Mouse (Mus musculus): ENCODE measurements around the gene Ptger4.

Ptger4 gene

DNA sequence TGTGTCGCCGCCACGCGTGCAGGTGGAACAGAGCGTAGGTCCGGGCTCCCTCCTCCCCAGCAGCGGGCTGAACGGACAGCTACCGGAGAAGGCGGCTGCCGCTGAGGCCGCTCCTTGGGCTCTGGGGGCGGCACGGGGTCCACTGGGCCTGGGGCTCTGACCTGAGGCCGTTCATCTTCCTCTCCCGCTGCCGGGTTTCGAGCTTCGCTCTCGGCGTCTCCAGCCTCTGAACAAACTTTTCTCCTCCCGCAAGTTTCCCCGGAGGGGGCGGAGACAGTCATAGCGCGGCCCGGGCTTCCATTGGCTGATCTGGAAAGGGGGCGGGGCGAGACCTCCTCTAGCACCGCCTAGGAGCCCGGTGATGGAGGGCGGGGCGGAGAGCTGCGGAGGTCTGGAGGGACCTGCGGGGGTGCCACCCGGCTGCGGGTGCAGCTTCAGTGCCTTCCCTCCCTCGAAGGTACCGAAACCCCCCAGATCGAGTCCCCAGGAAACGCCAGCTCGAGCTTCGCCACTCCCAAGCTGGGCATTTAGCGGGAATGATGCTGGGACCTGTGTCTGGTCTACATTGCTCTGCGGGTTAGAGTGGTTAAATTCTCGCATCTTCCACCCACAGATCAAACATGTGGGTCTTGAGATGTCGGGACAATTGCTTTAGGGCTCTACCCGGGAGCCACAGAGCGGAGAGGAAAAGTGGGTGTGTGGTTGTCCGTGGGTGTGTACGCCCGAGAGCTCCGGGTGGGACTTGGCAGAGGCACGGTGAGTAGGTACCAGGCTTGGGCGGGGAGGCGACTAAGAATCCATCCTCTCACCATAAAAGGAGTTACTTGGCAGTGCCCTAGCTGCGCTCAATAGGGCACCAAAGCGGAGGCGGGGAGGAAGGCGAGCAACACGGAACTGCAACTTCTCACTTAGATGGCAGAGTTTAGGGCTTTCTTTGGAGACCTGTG is at the start of gene Ptger4:
TSS of gene Ptger4 (minus strand) at position 229 of the 947 bp plus-strand sequence.
- peak; percentile 94 for DNase-seq (ENCODE audit: low read depth)

DNA sequence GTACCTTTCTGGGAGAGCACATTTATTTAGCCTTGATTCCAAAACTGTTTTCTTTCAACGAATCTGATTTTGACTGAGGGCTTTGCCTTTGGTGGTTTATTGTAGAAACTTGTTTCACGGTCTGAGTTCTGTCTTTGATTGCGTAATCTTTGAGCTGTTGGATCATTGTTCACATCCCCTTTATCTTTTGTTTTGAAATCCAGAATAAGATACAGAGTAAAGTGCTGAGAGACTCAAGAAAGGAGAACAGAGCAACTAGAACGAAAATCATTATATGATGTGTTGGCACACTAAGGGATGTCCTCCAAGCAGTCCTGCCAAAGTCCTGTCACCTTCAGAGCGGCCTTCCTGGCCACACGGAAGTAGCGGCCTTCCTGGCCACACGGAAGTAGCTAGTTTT is 44.4 kb upstream of the Ptger4 start:
- no peak for DNase-seq (ENCODE audit: low read depth)

DNA sequence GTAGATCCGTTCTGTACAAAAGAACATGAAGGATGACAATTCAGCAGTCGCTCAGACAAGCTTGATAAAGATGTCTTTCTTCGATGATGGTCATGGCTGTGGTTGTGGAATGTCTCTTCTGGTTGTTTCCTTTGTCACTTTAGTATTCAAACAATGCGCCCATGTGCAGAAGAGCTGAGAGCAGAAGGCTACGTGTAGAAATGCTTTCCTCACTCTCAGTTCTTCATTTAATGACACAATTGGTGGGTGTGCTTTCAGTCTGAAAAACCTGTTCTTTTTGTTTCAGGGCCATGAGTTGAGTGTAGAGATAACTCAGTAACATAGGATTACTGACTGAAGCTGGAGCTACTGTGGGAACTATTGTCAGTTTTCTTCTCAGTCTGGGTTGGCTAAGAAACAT is 43.1 kb upstream of the Ptger4 start:
- DNase-seq (ENCODE audit: low read depth): no peak

DNA sequence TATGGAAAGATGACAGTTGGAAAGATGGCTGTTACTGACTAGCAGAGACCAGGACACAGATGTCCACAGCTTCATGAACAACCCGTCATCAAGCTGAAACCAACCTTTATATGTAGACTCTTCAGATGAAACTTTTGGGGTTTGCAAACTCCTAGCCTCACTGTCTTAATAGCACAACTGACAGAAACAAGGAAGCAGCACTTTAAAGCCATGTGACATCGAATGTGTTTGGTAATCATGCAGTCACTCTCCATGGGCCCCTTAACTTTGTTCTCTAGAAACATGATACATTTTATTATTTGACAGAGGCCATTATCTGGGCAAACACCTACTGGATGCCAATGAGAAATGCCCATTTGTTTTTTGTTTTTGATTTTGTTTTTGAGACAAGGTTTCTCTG is 37.3 kb upstream of the Ptger4 start:
- DNase-seq (ENCODE audit: low read depth): no peak

DNA sequence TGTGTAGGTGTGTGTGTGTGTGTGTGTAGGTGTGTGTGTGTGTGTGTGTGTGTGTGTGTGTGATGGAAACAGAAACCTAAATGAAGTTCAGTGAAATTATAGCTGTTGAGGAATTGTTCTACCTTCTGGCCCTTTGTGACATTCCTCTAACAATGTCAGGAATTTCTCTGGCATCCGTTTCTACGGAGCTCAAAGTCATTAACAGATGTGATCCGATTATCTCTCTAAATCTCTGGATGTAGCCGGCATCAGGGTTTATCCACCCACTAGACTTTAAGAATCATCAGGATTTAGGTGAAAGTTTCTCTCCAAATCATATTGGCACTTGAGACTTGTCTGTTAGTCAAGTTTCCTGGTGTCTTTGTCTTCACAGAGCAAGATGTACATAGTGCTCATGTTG is 35.8 kb upstream of the Ptger4 start:
- DNase-seq (ENCODE audit: low read depth): no peak

DNA sequence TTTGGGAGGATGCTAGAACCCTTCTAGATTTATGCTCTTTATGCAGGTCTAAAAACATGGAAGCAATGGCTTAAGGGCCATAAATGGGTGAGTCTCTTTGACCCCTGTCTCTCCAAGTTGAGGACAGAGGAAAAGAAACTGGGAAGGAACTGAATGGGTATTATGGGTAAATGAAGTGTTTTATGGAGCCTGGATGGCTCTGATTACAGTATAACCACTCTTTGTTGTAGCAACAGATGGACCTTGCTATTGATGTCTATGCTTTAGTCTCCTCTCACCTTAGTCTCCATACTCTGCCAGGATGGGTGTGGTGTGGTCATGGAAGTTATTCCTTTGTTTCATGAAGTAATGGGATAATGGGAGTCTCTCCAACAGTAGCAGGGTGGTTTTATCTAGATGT is 34.5 kb upstream of the Ptger4 start:
- DNase-seq (ENCODE audit: low read depth): no peak

DNA sequence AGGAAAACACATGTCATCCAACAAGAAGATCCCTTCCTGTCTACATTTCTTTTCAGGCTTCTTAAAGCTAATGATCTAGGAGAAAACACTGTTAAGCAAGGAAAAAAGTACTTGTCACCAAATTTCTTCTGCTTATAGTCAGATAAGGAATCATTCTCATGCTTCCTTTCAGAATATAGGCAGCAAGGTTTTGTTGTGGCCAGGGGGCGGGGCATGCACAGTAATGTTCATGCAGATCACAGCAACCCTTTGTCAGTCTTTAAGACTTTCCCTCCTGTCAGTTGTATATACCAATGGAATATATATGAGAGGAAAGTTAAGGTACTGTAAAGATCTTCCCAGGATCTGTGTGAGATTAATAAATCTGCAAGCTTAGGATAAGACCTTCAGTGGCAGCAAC is 30.0 kb upstream of the Ptger4 start:
- DNase-seq (ENCODE audit: low read depth): no peak

DNA sequence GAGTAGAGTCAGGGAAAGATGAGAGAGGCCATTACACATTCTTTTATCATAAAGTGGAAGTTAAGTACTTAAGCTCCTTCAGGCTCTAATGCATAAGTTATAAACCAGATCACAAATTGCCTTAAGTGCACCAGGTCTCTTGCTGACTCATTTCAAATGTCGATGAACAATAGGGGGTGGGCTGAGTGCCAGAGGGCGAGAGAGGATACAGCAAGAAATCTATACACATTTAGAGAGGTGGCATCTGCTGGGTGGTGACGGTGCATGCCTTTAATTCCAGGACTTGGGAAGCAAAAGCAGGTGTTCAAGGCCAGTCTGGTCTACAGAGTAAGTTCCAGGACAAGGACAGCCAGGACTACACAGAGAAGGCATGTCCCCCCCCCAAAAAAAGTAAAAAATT is 22.1 kb upstream of the Ptger4 start:
- no peak for DNase-seq (ENCODE audit: low read depth)

DNA sequence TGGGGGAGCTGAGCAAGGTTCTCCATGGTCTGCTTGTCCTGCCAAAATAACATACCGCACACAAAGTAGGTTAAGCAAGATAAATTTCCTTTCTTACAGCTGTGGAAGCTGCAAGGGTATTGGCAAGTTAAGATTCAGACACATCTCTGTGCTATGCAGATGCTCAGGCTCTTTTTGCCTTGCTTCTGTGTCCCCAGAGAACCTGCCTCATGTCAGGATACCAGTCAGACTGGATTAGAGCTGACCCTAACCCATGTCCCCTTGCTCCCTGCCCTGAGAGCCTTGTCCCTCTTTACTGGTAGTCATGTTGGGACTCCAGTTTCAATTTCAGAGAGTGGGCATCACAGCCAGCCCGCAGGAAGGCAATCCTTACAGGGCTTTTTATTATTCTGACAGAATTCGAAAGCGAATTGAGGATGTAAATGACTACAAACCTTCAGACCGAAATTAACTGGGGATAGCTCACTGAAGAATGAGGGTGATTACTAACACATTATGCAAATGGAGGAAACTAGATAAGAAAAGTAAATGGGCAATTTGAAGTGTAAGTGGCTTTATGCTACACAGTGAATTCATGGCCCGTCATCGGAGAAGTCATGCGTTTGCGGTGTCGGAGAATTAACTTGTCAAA is 19.0 kb upstream of the Ptger4 start:
- DNase-seq (ENCODE audit: low read depth): no peak

DNA sequence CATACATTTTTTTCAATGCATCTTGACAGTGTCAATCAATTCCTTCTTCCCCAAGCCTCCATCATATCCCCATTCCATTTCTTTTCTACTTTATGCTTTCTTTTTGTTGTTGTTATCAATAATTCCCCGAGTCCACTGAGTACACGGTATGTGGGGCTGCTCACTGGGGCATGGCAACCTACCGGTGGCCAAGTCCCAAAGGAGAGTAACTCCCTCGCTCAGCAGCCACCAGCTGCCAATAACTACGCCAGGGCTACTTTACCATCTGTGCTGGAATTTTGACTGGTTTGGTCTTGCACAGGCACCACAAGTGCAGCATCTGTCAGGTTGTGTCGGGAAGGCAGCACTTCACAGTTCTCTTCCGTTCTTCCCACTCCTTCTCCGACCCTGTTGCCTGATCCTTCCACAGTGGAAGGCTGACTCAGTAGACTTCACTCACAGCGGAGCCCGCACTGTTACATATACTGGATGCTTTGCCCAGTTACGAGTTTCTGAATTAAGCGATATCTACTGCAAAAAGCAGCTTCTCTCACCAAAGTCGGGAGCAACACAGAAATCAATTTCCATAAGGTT is 18.2 kb upstream of the Ptger4 start:
- no peak for DNase-seq (ENCODE audit: low read depth)

DNA sequence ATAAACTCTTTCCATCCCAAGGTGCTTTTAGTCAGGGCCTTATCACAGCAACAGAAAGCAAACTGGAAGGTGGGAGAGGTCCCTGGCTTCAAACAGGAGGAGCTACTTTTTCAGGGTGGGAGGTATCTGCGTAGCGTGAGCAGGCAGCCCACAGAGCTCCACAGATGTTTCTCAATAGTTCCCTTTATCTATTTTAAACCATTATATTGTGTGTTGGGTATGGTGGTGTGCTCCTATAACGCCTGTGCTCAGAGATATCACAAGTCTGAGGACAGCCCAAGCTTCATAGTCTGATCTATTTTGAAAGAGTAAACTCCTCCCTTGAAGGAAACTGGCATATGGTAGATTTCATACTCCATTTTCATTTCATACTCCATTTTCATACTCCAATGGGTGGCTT is 17.0 kb upstream of the Ptger4 start:
- DNase-seq (ENCODE audit: low read depth): no peak

DNA sequence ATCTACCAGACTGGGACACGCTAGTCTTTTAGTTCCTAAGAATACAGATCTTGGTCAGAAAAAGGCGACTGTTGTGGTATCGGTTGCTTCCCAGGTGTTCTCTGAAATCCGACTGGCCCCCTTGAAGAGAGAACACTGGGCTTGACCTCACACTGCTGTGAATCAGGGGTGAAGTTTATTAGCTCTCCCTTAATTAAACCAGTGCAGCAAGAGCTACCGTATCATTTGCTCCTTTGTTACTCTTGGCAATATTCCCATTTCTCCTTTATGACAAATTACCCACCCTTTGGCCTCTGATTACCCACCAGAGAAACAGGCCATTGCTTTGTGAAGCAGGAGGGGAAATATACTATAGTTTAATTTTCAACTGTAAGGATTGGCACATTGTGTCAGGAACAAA is 16.2 kb upstream of the Ptger4 start:
- DNase-seq (ENCODE audit: low read depth): no peak

DNA sequence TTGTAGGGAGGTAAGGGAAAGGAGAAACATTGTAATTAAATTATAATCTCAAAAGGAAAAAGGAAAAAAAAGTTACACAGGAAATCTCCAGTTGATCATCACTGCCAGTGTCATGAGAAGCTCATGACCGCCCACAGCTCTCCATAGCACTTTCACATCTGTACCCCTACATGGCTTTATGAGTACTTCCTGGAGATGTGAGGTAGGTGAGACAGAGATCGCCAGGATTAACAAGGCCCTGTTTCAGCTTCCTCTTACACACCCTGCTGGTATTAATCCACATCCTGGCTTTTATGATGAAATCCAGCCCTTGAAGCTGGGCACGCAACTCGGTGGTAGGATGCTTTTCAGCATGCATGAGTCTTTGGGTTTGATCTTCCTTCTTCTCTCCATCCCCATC is 6.2 kb upstream of the Ptger4 start:
- DNase-seq (ENCODE audit: low read depth): no peak

DNA sequence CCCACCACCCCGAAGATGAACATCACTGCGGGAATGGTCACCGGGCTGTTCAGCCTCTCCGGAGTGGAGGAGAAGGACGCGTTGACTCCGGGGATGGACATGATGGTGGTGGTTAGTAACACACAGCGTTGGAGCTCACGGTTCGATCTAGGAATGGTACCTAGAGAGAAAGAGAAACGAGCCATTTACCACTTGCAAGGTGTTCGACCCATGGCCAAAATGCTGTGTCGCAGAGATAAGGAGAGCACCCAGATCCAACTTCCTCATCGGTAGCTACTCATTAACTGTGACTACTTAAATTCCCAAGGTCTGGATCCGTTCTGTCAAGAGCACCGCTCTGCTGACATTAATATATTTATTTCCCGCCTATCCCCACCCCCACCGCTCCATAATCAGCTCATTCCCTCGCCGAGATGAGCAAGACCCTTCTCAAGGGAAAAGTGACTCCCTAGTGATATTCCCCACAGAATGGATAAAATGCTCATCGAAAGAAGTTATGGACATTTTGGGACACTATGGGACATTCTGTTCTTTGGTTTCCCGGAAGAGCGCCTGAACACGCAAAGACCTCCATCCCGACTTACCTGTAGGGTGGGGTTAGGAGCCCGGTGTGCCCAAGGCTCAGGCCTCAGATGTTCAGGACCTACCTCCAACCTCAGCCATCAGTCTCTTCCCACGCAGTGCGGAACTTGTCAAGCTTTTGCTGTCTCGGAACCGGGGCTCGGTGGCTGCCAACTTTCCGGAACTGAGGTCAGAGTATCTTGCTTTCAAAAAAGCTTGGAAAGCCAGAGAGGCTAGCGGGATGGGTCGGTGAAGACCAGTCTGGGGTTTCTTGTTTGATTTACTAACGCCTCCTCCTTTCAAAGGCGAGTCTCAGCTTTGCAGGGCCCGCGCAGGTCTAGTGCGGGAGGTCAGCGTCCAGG is 690 bp downstream of the Ptger4 start:
- DNase-seq (ENCODE audit: low read depth): no peak

DNA sequence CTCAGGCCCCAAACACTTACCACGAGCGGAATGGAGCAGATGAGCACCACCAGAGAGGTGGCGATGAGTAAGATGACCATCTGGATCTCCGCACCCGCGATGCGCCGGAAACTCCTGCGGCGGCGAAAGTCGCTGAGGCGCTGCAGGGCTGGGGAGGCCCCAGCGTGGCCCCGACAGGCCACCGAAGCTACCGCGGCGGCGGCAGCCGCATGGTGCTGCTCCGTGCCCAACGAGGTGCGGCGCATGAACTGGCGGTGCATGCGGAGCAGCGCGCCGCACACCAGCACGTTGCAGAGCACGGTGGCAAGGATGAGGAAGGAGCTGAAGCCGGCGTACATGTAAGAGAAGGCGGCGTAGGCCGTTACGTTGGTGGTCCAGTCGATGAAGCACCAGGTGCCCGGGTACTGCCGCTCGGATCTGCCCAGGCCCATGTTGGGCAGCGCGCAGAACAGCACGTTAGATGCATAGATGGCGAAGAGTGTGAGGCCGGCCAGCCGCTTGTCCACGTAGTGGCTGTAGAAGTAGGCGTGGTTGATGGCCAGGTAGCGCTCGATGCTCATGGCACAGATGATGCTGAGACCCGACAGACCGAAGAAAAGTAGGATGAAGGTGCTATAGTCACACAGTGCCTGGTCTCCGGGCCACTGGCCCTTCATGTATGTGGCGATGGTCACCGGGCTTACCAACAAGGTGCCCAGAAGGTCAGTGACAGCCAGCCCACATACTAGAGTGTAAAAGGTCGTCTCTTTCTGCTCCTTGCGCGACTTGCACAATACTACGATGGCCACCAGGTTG is 1.5 kb downstream of the Ptger4 start:
- DNase-seq (ENCODE audit: low read depth): no peak

DNA sequence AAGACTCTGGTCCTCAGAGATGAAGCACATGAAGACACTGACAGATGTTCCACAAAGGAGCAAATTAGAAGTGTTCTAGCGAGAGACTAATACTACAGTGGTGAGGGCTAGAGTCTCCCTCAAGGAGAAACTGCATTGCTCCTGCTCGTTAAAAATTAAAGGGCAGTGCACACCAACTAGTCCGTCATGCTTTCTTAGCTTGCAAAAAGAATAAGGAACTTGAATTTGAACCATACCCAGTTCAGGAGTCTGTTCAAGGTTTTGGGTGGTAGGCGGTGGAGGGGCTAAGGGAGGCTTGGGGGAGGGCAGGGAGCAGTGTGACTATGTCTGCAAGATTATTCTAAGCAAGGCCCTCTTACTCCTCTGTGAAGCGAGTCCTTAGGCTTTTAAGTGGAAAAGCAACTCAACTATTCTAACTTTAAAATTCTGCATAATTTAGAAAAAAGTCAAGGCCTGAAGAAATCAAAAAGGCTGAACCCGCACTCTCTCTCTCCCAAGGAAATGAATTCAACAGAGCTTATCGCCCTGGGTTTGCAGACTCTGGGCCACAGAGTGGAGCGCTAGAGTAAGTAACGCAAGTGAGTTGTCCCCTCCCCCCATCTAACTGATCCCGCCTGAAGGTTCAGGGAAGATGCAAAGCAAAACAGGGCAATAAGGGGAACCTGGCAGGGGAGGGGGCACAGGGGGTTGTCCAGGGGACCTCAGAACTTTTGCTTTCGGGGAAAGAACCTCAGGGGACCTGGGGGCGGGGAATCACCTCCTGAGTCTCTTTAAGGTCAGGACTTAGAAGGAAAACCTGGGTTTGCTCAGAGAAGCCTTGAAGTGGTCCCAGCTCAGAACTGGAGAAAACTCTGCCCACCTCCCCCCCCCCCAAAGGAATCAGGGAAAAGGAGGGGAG is 2.4 kb downstream of the Ptger4 start:
- DNase-seq (ENCODE audit: low read depth): no peak

DNA sequence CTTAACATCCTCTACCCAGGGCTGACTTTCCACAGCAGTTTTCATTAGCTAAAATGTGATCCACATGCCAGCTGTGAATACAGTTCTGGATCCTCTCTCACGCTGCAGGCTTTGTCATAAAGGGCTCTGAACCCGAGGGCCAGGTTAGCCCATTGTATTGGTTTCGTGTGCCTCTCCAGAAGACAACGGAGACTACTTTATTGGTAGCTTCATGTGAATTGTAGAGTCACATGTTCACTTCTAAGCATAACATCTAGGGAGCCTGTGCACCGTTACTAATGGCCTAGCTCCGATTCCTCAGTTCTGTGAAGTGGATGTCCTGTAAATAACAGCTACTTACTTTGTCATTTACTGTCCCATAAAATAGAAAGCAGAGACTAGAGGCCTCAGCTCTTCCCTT is 3.6 kb downstream of the Ptger4 start:
- no peak for DNase-seq (ENCODE audit: low read depth)

DNA sequence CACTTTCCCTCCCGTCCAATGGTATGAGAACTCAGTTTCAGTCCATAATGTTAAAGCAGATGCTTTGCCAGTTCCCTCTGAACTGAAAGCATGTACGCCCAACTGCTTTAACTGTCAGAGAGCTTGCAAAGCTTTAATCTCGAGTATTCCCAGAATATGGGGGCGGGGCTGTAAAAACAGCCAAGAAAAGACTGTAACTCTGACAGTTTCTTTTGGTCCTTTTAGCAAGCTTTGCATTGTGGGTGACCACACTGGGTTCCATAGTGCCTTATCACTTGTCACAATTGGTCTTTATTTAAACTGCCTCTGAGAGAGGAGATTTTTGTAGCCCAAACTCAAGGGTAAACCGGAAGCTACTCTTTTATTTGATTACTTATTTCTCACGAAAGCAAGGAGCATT is 4.1 kb downstream of the Ptger4 start:
- no peak for DNase-seq (ENCODE audit: low read depth)

DNA sequence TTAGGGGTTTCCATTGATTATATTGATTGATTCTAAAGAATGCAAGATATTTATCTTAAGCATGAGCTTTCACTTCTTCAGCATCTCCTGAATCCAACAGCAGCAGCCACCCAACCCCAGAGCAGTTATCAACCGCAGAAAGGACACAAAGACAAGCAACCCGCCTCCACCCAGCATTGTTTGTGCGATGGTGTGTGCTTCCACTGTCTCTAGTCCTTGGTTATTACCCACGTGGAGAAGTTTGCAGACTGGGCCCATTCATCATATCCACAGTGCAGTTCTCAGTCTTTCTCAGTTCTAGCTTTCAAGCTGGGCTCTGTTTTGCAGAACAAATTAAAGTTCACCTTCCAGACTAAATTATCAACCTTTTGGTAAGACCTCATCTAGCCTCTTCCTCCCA is 4.6 kb downstream of the Ptger4 start:
- no peak for DNase-seq (ENCODE audit: low read depth)

DNA sequence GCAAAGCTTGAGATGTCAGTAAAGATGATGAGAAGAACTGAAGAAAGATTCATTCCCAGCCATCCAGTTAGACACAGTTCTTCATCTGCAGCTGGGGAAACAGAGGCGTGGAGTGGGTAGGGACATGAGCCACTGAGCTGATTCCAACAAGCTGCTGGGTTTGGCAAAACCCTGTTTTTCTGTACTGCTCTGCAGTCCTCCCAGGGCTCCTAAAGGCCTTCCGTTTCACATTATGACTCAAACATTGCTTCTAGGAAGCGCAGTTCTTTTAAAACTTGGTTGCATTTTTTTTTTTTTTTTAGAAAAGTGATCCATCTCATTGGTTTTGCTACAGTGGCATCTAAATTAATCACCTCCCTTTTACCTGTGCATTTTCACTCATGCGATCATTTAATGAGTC is 5.4 kb downstream of the Ptger4 start:
- no peak for DNase-seq (ENCODE audit: low read depth)

Data from c-Kit-positive CD71-negative TER-119-negative erythroid progenitor cells, embryonic 14.5 days (primary cell).